Mouse (Mus musculus) cerebellum, postnatal 14 days (tissue): ENCODE results near the gene Vcan.
"Not testable (repeated sequence)": the region's sequence is repeated elsewhere in the genome, so short reads cannot be mapped to it uniquely, and the experiment has no call there.

Experiments used
- DNase-seq, 2 experiments: peaks; one replicate each; pipeline ENCODE4 v3.0.0; 2021; ENCODE audit warnings: mixed read lengths in 2 of 2

Vcan gene

GRCm38 (mm10) chr13:89741766-89742685 is at the start of gene Vcan:
Gene Vcan (minus strand): TSS chr13:89742509.
- peak; percentile 25 to 29 for DNase-seq

GRCm38 (mm10) chr13:89791475-89791874 is 49.2 kb upstream of the Vcan start:
- DNase-seq, result no peak

GRCm38 (mm10) chr13:89782886-89783285 is 40.6 kb upstream of the Vcan start:
- DNase-seq, result no peak

GRCm38 (mm10) chr13:89780276-89780675 is 38.0 kb upstream of the Vcan start:
- DNase-seq, result no peak

GRCm38 (mm10) chr13:89779208-89779911 is 37.1 kb upstream of the Vcan start:
- DNase-seq, result peak; percentile 81 to 89

- DNase-seq, result no peak
Observed at GRCm38 (mm10) chr13:89777764-89778163, 35.5 kb upstream of the Vcan start.

- DNase-seq, result no peak
Observed at GRCm38 (mm10) chr13:89777146-89777545, 34.8 kb upstream of the Vcan start.

GRCm38 (mm10) chr13:89766551-89766950 is 24.2 kb upstream of the Vcan start:
- DNase-seq, result no peak

GRCm38 (mm10) chr13:89765966-89766365 is 23.7 kb upstream of the Vcan start:
- no peak for DNase-seq

- no peak for DNase-seq
Observed at GRCm38 (mm10) chr13:89762339-89762738, 20.0 kb upstream of the Vcan start.

GRCm38 (mm10) chr13:89756347-89756746 is 14.0 kb upstream of the Vcan start:
- no peak for DNase-seq

GRCm38 (mm10) chr13:89750562-89750961 is 8.3 kb upstream of the Vcan start:
- DNase-seq, result not testable (repeated sequence)

GRCm38 (mm10) chr13:89743201-89743600 is 892 bp upstream of the Vcan start:
- no peak for DNase-seq

GRCm38 (mm10) chr13:89742686-89743200 is 434 bp upstream of the Vcan start:
- peak in 1 of 2 experiments; percentile 5 for DNase-seq

GRCm38 (mm10) chr13:89741116-89741551 is 1.2 kb downstream of the Vcan start:
- DNase-seq, result peak; percentile 42 to 46

GRCm38 (mm10) chr13:89740243-89741115 is 1.8 kb downstream of the Vcan start:
- peak; percentile 68 to 71 for DNase-seq

- no peak for DNase-seq
Observed at GRCm38 (mm10) chr13:89739696-89740242, 2.5 kb downstream of the Vcan start.

GRCm38 (mm10) chr13:89738776-89739695 is 3.3 kb downstream of the Vcan start:
- peak; percentile 61 to 63 for DNase-seq

GRCm38 (mm10) chr13:89738275-89738674 is 4.0 kb downstream of the Vcan start:
- DNase-seq, result no peak

GRCm38 (mm10) chr13:89735111-89735510 is 7.2 kb downstream of the Vcan start:
- DNase-seq, result no peak

- no peak for DNase-seq
Observed at GRCm38 (mm10) chr13:89726492-89726891, 15.8 kb downstream of the Vcan start.
